Mouse (Mus musculus) retina, adult 2 months (tissue): ENCODE data around the gene Rrp1b.
A peak's percentile ranks its signal among the peaks of the same experiment; 100 is the strongest.
"Not testable (repeated sequence)": the region's sequence is repeated elsewhere in the genome, so short reads cannot be mapped to it uniquely, and the experiment has no call there.

Source experiments
- DNase-seq: peaks from one replicate; pipeline ENCODE4 v3.0.0-alpha.2; 2012; ENCODE audit warnings: low read depth, low spot score

Gene Rrp1b

GRCm38 (mm10) chr17:32031684-32032083 lies 4.2 kb upstream of the Rrp1b start:
- DNase-seq: no peak

- DNase-seq: no peak
Measured at GRCm38 (mm10) chr17:32034322-32034721, 1.6 kb upstream of the Rrp1b start.

DNA sequence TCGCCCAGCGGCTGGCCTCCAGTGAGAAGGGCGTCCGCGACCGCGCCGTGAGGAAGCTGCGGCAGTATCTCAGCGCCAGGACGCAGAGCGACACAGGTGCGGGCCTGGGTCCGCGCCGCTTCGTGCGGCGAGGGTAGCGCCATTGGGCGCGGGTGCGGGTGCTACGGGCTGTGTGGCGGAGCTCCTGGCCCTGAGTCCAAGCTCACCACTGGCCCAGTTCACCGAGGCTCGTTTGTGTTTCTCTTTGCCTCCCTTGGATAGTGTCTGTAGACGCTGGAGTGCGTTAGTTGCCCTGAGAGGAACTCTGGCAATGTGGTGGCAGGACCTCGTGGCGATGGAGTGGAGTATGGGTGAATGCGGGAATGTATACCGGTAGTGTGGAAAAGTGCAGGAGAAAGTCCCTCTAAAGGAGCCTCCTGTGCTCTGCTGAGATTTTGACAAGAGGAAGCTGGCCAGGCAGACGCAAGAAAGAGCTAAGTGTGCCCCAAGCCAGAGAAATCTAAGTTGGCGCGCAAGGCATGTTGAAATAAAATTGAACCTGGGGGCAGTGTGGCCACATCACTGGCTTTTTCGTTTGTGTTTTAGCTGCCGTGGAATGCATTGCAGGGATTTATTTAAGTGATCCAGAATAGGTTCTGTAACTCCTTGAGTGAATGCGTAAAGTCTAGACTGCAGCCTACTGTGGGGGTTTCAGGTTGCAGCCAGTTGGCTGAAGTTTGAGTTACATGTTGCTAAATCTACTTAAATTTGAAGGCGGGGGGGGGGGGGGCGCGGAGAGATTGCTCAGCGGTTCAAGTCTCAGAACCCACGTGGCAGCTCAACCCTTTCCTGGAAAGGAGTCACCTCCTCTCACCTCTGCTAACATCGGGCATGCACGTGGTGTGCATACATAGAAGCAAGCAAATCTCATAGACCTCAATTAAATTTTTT lies 874 bp downstream of the Rrp1b start:
- DNase-seq: no peak

DNA sequence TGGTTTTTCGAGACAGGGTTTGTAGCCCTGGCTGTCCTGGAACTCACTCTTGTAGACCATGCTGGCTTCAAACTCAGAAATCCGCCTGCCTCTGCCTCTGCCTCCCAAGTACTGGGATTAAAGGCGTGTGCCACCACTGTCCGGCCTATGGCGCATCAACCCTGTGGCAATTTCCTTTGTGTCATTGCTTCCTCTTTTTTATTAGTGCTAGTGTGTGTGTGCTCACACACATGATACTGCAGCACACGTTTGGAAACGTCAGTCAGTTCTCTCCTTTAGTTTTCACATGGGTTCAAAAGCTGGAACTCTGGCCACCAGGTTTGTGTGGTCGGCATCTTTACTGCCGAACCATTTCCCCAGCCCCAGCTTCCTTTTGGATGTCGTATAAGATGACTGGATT lies 4.4 kb downstream of the Rrp1b start:
- no peak for DNase-seq

DNA sequence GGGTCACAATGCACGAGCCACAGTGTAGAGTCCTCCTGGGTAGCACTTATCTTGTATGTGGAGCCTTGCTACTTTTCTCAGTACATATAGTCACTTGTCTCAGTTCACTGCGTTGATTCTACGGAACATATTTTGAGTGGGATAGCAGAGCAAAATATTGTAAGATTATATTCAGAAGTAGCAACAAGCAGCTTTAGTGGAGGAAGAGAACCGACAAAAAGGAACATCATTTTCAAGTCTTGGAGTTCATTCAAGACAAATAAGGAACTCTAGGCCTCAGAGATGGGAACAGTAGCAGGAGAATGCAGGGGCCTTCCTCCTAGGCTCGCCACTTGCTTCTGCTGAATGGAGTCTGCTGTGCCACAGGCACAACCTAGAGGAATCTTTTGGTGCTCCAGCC lies 10.6 kb downstream of the Rrp1b start:
- DNase-seq: no peak

DNA sequence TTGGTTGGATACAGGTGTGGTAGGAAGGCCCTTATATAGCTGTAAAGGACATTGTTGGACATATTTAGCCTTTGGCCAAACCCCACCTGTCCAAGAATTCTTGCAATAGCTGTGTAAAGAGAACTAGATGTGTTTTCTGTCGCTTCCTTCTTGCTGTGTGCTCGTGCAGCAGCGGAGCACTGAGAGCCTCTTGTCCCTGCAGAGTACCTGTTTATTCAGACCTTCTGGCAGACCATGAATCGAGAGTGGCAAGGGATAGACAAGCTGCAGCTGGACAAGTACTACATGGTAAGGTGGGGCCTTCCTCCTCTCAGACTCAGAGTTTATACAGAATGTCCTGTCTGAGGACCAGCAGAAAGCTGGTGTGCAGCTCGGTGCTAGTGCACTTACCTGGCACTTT lies 12.5 kb downstream of the Rrp1b start:
- DNase-seq: no peak

DNA sequence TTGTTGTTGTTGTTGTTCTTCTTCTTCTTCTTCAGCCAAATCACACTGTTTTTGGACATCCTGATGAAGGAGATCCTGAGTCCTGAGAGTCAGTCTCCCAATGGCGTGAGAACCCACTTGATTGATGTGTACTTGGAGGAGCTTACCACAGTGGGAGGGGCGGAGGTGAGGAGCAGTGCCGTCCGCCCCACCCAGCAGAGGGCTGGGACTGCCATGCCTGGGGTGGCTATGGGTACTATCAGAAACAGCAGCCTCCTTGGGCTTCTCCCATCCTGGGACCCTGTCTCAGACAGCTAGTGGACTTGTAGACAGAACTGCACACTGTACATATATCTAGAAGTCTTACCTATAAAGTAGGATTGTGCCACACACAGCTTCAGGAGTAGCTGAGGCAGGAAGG lies 14.0 kb downstream of the Rrp1b start:
- no peak for DNase-seq

- DNase-seq: no peak
Measured at GRCm38 (mm10) chr17:32050609-32051008, 14.7 kb downstream of the Rrp1b start.

DNA sequence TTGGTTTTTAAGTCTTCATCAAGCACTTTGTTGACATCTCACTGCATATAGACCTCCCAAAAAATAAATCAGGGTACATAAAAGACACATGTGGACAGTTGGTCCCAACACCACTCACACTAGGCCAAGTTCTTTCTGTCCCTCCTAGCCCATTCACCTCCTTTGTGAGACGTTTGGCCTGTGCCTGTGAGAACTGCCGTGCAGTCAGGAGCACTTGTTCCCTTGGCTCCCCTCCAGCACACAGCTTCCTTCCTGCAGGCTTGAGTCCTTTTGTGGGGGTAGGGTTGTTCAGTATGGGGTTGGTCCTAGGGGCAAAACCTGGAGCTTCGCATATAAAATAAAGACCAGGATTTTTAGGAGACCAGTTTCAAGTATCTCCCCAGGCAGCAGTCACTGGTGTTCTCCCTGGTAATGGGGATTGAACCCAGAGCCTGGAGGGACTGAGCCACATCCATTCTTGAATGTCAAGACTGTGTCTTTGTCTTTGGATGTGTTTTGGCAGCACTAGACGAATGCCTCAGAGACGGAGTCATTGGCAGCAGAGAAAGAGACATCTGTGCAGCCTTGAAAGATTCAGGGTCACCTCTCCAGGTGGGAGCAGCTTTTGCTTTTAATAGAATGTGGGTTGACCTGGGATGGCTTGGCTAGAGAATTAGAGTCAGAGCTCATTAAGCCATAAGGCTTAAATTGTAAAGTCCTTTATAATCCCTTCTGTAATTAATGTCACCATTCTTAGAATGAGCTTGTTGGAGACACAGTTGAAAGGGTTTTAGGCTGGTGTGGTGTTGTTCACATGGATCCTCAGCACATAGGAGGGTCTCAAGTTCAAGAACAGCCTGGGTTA lies 16.6 kb downstream of the Rrp1b start:
- DNase-seq: peak; percentile 84

- no peak for DNase-seq
Measured at GRCm38 (mm10) chr17:32053677-32054076, 17.8 kb downstream of the Rrp1b start.

- DNase-seq: no peak
Measured at GRCm38 (mm10) chr17:32057843-32058242, 21.9 kb downstream of the Rrp1b start.

DNA sequence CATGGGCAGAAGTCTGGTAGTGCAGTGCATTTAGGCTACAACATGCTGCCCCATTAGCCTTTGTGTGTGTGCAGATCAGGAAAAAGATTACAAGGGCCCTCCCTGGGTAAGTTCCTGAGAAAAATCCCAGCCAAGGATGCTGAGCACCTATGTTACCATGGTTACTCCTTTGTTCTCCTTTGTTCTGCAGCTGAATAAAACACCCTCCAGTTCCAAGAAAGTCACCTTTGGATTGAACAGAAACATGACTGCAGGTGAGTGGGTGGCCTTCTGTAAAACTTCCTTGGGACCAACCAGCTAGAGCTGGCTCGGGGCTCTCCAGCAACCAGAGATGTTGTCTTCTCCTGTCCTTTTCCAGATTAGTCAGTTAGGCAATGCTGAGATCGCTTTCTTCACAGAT lies 23.2 kb downstream of the Rrp1b start:
- no peak for DNase-seq

DNA sequence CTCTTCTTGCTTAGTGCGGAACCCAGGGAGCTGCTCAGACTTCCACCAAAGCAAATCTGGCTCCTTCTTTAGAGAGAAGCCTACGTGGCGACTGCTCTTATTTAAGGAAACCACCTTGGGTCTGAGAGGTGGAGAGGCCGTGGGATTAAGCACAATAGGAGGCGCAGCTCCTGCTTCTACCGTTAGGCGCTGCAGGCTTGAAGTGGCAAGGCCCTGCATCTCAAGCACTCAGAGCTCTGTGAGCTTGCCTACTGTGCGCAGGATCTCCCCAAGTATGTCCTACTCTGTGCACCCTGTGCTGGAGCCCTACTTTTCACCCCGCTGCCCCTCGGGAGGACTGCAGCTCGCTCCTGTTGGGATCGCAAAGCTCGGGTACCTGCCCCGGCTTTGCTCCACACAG lies 25.3 kb downstream of the Rrp1b start:
- no peak for DNase-seq

DNA sequence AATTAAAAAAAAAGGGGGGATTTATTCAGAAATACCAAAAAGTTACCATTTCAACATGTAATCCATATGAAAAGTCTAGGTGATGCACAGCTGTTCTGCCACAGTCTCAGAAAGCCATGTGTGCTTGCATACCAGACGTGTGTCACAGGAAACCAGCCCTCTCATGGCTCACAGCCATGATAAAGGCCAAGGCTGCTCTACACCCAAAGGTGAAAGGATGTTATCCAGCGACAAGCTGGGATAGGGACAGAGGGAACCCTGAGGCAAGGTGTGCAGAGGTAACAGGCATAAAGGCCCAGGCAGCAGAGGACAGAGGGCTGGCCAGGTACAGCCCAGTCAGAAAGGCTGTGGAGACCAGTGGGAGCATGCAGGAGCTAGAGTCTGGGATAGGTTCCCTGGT lies 27.8 kb downstream of the Rrp1b start:
- no peak for DNase-seq

DNA sequence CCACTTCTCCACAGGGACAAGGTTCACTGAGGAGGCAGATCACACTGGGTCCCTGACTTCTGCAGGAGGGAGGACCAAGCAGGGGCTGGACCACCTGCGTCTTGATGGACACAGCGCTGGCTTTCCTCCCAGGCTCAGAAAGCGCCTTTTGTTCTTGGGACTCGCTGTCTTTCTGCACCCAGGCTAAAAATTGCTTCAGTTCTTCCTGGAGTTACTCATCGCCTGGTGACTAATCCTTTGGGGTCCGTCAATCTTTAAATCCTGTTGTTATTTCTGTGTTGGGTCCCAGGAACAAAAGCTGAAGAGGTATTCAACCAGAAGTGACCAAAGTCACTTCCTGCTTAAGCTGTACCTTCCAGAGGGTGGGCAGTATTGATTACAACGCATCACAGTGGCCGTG lies 28.9 kb downstream of the Rrp1b start:
- not testable (repeated sequence) for DNase-seq

DNA sequence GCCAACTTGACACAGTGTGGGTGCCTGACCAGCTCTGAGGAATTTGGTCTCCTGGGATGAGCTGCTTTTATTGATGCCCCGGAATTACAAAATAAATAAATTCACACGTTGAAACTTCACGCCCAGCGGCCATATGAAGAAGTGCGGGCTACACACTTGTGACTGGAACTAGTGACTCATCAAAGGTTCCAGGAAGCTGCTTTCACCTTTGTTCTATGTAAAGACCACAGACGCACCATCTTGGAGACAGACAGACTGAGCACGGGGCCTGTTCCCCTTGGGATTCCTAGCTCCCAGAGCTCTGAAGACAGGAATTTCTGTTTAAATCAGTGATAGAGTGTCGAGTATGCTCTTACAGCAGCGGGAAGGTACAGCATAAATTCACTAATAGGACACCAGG lies 31.6 kb downstream of the Rrp1b start:
- DNase-seq: no peak

DNA sequence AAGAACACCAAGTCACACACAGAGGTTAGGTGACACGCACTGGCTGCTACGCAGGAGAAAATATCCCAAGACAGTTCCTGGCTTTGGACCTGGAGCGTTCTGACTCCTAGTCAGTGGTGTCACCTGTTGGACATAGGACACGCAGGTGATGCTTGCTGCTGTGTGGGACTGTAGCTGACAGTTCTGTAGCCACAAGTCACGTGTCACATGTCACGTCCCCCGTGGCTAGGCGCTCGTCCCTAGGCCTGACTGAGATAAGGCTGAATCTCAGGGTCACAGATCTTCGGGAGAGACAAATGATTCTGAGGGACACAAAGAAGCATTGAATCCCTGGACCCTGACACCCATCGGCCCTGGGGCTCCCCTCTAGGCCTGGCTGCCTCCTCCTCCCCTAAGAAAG lies 32.5 kb downstream of the Rrp1b start:
- DNase-seq: no peak

DNA sequence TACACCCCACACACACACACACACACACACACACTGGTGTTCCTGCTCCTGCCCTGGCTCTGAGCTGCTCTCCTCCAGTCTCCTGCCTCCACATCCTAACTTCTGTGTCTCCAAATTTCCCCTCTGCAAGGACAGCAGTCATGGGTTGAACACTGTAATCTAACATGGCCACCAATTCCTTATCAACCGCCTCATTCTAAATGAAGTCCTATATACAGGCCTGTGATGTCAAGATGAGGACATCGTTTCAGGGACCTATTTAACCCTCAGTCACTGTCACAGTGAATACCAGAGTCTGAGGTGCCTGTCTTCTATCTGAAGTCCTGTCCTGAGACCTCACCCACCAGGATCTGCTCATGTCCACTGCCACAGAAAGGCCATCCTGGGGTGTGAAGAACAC lies 32.9 kb downstream of the Rrp1b start:
- DNase-seq: no peak

GRCm38 (mm10) chr17:32073359-32073758 lies 37.5 kb downstream of the Rrp1b start:
- DNase-seq: peak; percentile 75

GRCm38 (mm10) chr17:32074658-32075057 lies 38.8 kb downstream of the Rrp1b start:
- DNase-seq: no peak

GRCm38 (mm10) chr17:32075164-32075563 lies 39.3 kb downstream of the Rrp1b start:
- DNase-seq: peak; percentile 38

GRCm38 (mm10) chr17:32083351-32083750 lies 47.5 kb downstream of the Rrp1b start:
- DNase-seq: no peak

DNA sequence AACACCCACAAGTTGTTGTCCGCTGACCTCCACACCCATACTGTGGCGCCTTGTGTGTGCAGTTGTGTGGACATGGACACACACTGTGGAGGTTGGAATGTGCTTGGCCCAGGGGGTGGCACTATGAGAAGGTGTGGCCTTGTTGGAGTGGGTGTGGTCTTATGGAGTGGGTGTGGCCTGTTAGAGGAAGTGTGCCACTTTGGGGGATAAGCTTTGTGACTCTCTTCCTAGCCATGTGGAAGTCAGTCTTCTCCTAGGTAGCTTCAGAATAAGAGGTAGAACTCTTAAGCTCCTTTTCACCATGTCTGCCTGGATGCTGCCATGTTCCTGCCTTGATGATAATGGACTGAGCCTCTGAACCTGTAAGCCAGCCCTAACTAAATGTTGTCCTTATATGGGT lies 51.2 kb downstream of the Rrp1b start:
- DNase-seq: no peak
